Mouse (Mus musculus) adipocyte (in vitro differentiated cells): ENCODE measurements at regions not wholly inside any gene's neighbourhood (a gene's known extent, or its start where the extent isn't known, plus 50 kb on each side); places are given as distances from the start of the nearest gene placed in this dataset.

ENCODE experiments used
- DNase-seq: peaks from one replicate; pipeline ENCODE4 v3.0.0-alpha.2; 2016; ENCODE audit warnings: low spot score

GRCm38 (mm10) chr10:44826271-44826670 lies 240.7 kb upstream of the Prep start:
- no peak for DNase-seq

GRCm38 (mm10) chr10:44821666-44822065 lies 245.3 kb upstream of the Prep start:
- DNase-seq: no peak

- no peak for DNase-seq
Measured at GRCm38 (mm10) chr10:44820379-44820778, 246.6 kb upstream of the Prep start.

- no peak for DNase-seq
Measured at GRCm38 (mm10) chr10:44819361-44819760, 247.6 kb upstream of the Prep start.

GRCm38 (mm10) chr10:44818615-44819014 lies 248.4 kb upstream of the Prep start:
- no peak for DNase-seq

- no peak for DNase-seq
Measured at GRCm38 (mm10) chr10:44796205-44796604, 267.9 kb upstream of the Prdm1 start.

GRCm38 (mm10) chr10:44785386-44785785 lies 257.1 kb upstream of the Prdm1 start:
- DNase-seq: no peak

GRCm38 (mm10) chr10:44780381-44780958 lies 252.2 kb upstream of the Prdm1 start:
- no peak for DNase-seq

GRCm38 (mm10) chr10:44779568-44780207 lies 251.4 kb upstream of the Prdm1 start:
- DNase-seq: peak; percentile 39

- DNase-seq: no peak
Measured at GRCm38 (mm10) chr10:44777214-44777613, 248.9 kb upstream of the Prdm1 start.

GRCm38 (mm10) chr10:44776175-44776574 lies 247.9 kb upstream of the Prdm1 start:
- peak; percentile 45 for DNase-seq

GRCm38 (mm10) chr10:44765527-44765926 lies 237.2 kb upstream of the Prdm1 start:
- peak; percentile 23 for DNase-seq

GRCm38 (mm10) chr10:44763102-44763501 lies 234.8 kb upstream of the Prdm1 start:
- DNase-seq: no peak

- no peak for DNase-seq
Measured at GRCm38 (mm10) chr10:44762068-44762467, 233.8 kb upstream of the Prdm1 start.

- DNase-seq: no peak
Measured at GRCm38 (mm10) chr10:44761324-44761723, 233.0 kb upstream of the Prdm1 start.

GRCm38 (mm10) chr10:44755355-44755957 lies 227.2 kb upstream of the Prdm1 start:
- DNase-seq: peak; percentile 68

GRCm38 (mm10) chr10:44754930-44755329 lies 226.6 kb upstream of the Prdm1 start:
- DNase-seq: no peak

GRCm38 (mm10) chr10:44752719-44753390 lies 224.6 kb upstream of the Prdm1 start:
- DNase-seq: no peak

- DNase-seq: no peak
Measured at GRCm38 (mm10) chr10:44751061-44751460, 222.8 kb upstream of the Prdm1 start.

- DNase-seq: no peak
Measured at GRCm38 (mm10) chr10:44749206-44749605, 220.9 kb upstream of the Prdm1 start.

GRCm38 (mm10) chr10:44747419-44747818 lies 219.1 kb upstream of the Prdm1 start:
- DNase-seq: no peak

GRCm38 (mm10) chr10:44744221-44744620 lies 215.9 kb upstream of the Prdm1 start:
- peak; percentile 46 for DNase-seq

- no peak for DNase-seq
Measured at GRCm38 (mm10) chr10:44733641-44734040, 205.3 kb upstream of the Prdm1 start.
